Mouse (Mus musculus): ENCODE measurements at regions not wholly inside any gene's neighbourhood (a gene's known extent, or its start where the extent isn't known, plus 50 kb on each side); places are given as distances from the start of the nearest gene placed in this dataset.

- 75% methylated on average over 5 of the region's 5 CpGs for WGBS
- Histone ChIP-seq H3K9me3 (ENCODE audit: control insufficient read depth, low read length) (no peaks in the 10 kb centered on the region), H3K36me3 (ENCODE audit: control insufficient read depth, insufficient read depth, low read length) (no peaks in the 10 kb centered on the region), H3K4me2 (replicated peaks; ENCODE audit: low read depth, low read length) (no peak overlapping the region), H3K4me1 (ENCODE audit: control insufficient read depth, insufficient read depth, low read length) (no peaks in the 10 kb centered on the region; the same call in 1 of the 2 replicates), H3K27ac (ENCODE audit: low read depth, low read length) (no peak overlapping the region), H3K9ac (ENCODE audit: low read depth, low read length) (no peak overlapping the region), H3K27me3 (ENCODE audit: control insufficient read depth, insufficient read depth, low read length) (no peaks in the 10 kb centered on the region), H3K4me3 (ENCODE audit: low read length) (no peak overlapping the region)
- ATAC-seq (ENCODE audit: low FRiP score, low TSS enrichment), result no peak
These were observed 159.9 kb upstream of the Ppp2r3a start for GRCm38 (mm10) chr9:101411532-101411880.

GRCm38 (mm10) chr9:101410783-101411531 lies 159.4 kb upstream of the Ppp2r3a start:
- Histone ChIP-seq H3K9ac (ENCODE audit: low read depth, low read length) (no peak overlapping the region), H3K4me2 (replicated peaks; ENCODE audit: low read depth, low read length) (no peak overlapping the region), H3K9me3 (ENCODE audit: control insufficient read depth, low read length) (no peaks in the 10 kb centered on the region), H3K4me3 (ENCODE audit: low read length) (no peak overlapping the region), H3K36me3 (ENCODE audit: control insufficient read depth, insufficient read depth, low read length) (no peaks in the 10 kb centered on the region), H3K27me3 (ENCODE audit: control insufficient read depth, insufficient read depth, low read length) (no peaks in the 10 kb centered on the region), H3K4me1 (ENCODE audit: control insufficient read depth, insufficient read depth, low read length) (no peaks in the 10 kb centered on the region; the same call in 1 of the 2 replicates), H3K27ac (ENCODE audit: low read depth, low read length) (no peak overlapping the region)
- 75% methylated on average over 21 of the region's 21 CpGs for WGBS
- no peak for ATAC-seq (ENCODE audit: low FRiP score, low TSS enrichment)

DNA sequence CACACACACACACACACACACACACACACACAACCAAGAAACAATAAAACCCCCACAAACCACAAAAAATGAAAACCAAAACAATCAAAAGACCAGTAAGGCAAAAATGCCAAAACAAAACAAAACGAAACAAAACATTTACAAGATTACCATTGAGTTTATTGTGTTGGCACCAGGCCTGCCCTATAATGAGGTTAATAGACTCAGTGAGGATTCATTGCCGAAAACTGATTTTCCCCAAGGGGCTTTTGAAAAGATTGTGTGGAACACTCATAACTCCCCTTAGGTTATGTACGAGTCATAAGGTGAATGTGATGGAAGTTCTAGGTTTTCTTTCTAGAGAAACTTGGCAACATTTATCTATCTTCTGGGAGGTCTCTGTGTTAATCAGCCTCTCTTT lies 158.8 kb upstream of the Ppp2r3a start:
- no peak overlapping the region for H3K27ac ChIP-seq (ENCODE audit: low read depth, low read length)
- ATAC-seq (ENCODE audit: low FRiP score, low TSS enrichment), result no peak
- no peaks in the 10 kb centered on the region for H3K27me3 ChIP-seq (ENCODE audit: control insufficient read depth, insufficient read depth, low read length)
- no peaks in the 10 kb centered on the region for H3K9me3 ChIP-seq (ENCODE audit: control insufficient read depth, low read length)
- no peaks in the 10 kb centered on the region; the same call in 1 of the 2 replicates for H3K4me1 ChIP-seq (ENCODE audit: control insufficient read depth, insufficient read depth, low read length)
- no peak overlapping the region for H3K4me3 ChIP-seq (ENCODE audit: low read length)
- 69% methylated on average over 3 of the region's 3 CpGs for WGBS
- no peak overlapping the region for H3K9ac ChIP-seq (ENCODE audit: low read depth, low read length)
- H3K36me3 ChIP-seq (ENCODE audit: control insufficient read depth, insufficient read depth, low read length), result no peaks in the 10 kb centered on the region
- H3K4me2 ChIP-seq (replicated peaks; ENCODE audit: low read depth, low read length), result no peak overlapping the region

GRCm38 (mm10) chr9:101408116-101408515 lies 156.5 kb upstream of the Ppp2r3a start:
- no peak overlapping the region for H3K27ac ChIP-seq (ENCODE audit: low read depth, low read length)
- H3K4me3 ChIP-seq (ENCODE audit: low read length), result no peak overlapping the region
- H3K4me2 ChIP-seq (replicated peaks; ENCODE audit: low read depth, low read length), result no peak overlapping the region
- ATAC-seq (ENCODE audit: low FRiP score, low TSS enrichment), result no peak
- no peaks in the 10 kb centered on the region for H3K36me3 ChIP-seq (ENCODE audit: control insufficient read depth, insufficient read depth, low read length)
- H3K4me1 ChIP-seq (ENCODE audit: control insufficient read depth, insufficient read depth, low read length), result peaks cover 2% of the 10 kb centered on the region; the same call in 1 of the 2 replicates
- no peaks in the 10 kb centered on the region for H3K27me3 ChIP-seq (ENCODE audit: control insufficient read depth, insufficient read depth, low read length)
- no peaks in the 10 kb centered on the region for H3K9me3 ChIP-seq (ENCODE audit: control insufficient read depth, low read length)
- H3K9ac ChIP-seq (ENCODE audit: low read depth, low read length), result no peak overlapping the region
- 21% methylated on average over 1 of the region's 1 CpGs for WGBS

- 64% methylated on average over 5 of the region's 5 CpGs for WGBS
- H3K36me3 ChIP-seq (ENCODE audit: control insufficient read depth, insufficient read depth, low read length), result no peaks in the 10 kb centered on the region
- ATAC-seq (ENCODE audit: low FRiP score, low TSS enrichment), result no peak
- no peaks in the 10 kb centered on the region for H3K9me3 ChIP-seq (ENCODE audit: control insufficient read depth, low read length)
- no peak overlapping the region for H3K4me3 ChIP-seq (ENCODE audit: low read length)
- peaks cover 12% of the 10 kb centered on the region for H3K4me1 ChIP-seq (ENCODE audit: control insufficient read depth, insufficient read depth, low read length)
- H3K27me3 ChIP-seq (ENCODE audit: control insufficient read depth, insufficient read depth, low read length), result no peaks in the 10 kb centered on the region
- no peak overlapping the region for H3K9ac ChIP-seq (ENCODE audit: low read depth, low read length)
- no peak overlapping the region for H3K27ac ChIP-seq (ENCODE audit: low read depth, low read length)
- H3K4me2 ChIP-seq (replicated peaks; ENCODE audit: low read depth, low read length), result no peak overlapping the region
These were observed 155.5 kb upstream of the Ppp2r3a start for GRCm38 (mm10) chr9:101407141-101407540.

DNA sequence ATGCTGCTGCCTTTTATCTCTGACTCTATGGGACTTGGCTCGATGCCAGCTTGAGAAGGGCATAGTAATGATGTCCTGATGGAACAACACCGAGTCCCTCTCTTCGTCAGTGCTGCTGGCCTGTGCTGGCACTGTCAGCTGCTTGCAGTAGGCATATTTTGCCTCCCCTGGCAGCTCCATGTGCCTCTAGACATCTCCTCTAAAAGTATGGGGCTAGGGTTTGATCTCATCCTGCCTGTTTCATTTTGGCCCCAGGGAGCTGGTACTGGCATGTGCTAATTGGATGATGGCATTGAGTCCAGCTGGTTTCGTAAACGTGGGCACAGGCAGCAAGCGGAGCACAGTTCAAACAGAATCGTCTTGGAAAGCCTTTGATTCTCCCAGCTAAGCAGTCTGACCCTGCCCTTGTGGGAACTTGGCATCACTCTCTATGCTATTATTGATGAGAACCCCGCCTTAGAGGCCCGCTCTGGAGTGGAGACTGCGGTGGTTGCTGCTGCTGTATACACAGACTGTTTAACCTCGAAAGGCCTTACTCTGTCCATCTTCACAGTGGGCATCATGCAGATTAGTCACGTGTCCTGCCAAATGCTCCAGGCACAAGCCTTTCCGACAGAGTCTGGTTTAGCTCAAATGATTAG lies 153.0 kb upstream of the Ppp2r3a start:
- Histone ChIP-seq H3K4me1 (ENCODE audit: control insufficient read depth, insufficient read depth, low read length) (peaks cover 14% of the 10 kb centered on the region), H3K4me2 (replicated peaks; ENCODE audit: low read depth, low read length) (no peak overlapping the region), H3K9ac (ENCODE audit: low read depth, low read length) (no peak overlapping the region), H3K36me3 (ENCODE audit: control insufficient read depth, insufficient read depth, low read length) (no peaks in the 10 kb centered on the region), H3K4me3 (ENCODE audit: low read length) (no peak overlapping the region), H3K27me3 (ENCODE audit: control insufficient read depth, insufficient read depth, low read length) (no peaks in the 10 kb centered on the region), H3K27ac (ENCODE audit: low read depth, low read length) (no peak overlapping the region), H3K9me3 (ENCODE audit: control insufficient read depth, low read length) (no peaks in the 10 kb centered on the region)
- WGBS, result 64% methylated on average over 13 of the region's 13 CpGs
- no peak for ATAC-seq (ENCODE audit: low FRiP score, low TSS enrichment)

GRCm38 (mm10) chr9:101404034-101404433 lies 152.4 kb upstream of the Ppp2r3a start:
- Histone ChIP-seq H3K27me3 (ENCODE audit: control insufficient read depth, insufficient read depth, low read length) (no peaks in the 10 kb centered on the region), H3K4me1 (ENCODE audit: control insufficient read depth, insufficient read depth, low read length) (peaks cover 14% of the 10 kb centered on the region), H3K4me2 (replicated peaks; ENCODE audit: low read depth, low read length) (no peak overlapping the region), H3K4me3 (ENCODE audit: low read length) (no peak overlapping the region), H3K9ac (ENCODE audit: low read depth, low read length) (no peak overlapping the region), H3K27ac (ENCODE audit: low read depth, low read length) (no peak overlapping the region), H3K36me3 (ENCODE audit: control insufficient read depth, insufficient read depth, low read length) (no peaks in the 10 kb centered on the region), H3K9me3 (ENCODE audit: control insufficient read depth, low read length) (no peaks in the 10 kb centered on the region)
- no peak for ATAC-seq (ENCODE audit: low FRiP score, low TSS enrichment)
- 71% methylated on average over 3 of the region's 3 CpGs for WGBS

- 6% methylated on average over 9 of the region's 9 CpGs for WGBS
- Histone ChIP-seq H3K4me1 (ENCODE audit: control insufficient read depth, insufficient read depth, low read length) (peaks cover 14% of the 10 kb centered on the region; the same call in 1 of the 2 replicates), H3K9ac (ENCODE audit: low read depth, low read length) (no peak overlapping the region), H3K4me3 (ENCODE audit: low read length) (no peak overlapping the region), H3K27ac (ENCODE audit: low read depth, low read length) (no peak overlapping the region), H3K27me3 (ENCODE audit: control insufficient read depth, insufficient read depth, low read length) (no peaks in the 10 kb centered on the region), H3K9me3 (ENCODE audit: control insufficient read depth, low read length) (no peaks in the 10 kb centered on the region), H3K4me2 (replicated peaks; ENCODE audit: low read depth, low read length) (0 out of 2 replicates have a peak overlapping the region, but pooled peaks have one; percentile 19), H3K36me3 (ENCODE audit: control insufficient read depth, insufficient read depth, low read length) (no peaks in the 10 kb centered on the region)
- ATAC-seq (ENCODE audit: low FRiP score, low TSS enrichment), result peak; percentile 73
These were observed 151.1 kb upstream of the Ppp2r3a start for GRCm38 (mm10) chr9:101402544-101403194.

GRCm38 (mm10) chr9:101401416-101401815 lies 149.8 kb upstream of the Ppp2r3a start:
- Histone ChIP-seq H3K36me3 (ENCODE audit: control insufficient read depth, insufficient read depth, low read length) (no peaks in the 10 kb centered on the region), H3K9ac (ENCODE audit: low read depth, low read length) (no peak overlapping the region), H3K27me3 (ENCODE audit: control insufficient read depth, insufficient read depth, low read length) (no peaks in the 10 kb centered on the region), H3K4me3 (ENCODE audit: low read length) (no peak overlapping the region), H3K4me1 (ENCODE audit: control insufficient read depth, insufficient read depth, low read length) (peaks cover 14% of the 10 kb centered on the region; the same call in 1 of the 2 replicates), H3K9me3 (ENCODE audit: control insufficient read depth, low read length) (no peaks in the 10 kb centered on the region), H3K27ac (ENCODE audit: low read depth, low read length) (no peak overlapping the region), H3K4me2 (replicated peaks; ENCODE audit: low read depth, low read length) (peak overlapping the region; percentile 17; the same call in 1 of the 2 replicates)
- no peak for ATAC-seq (ENCODE audit: low FRiP score, low TSS enrichment)
- 63% methylated on average over 9 of the region's 9 CpGs for WGBS
